Mouse (Mus musculus): ENCODE measurements around the gene Pdilt. TPM values are rescaled to one million over a fixed set of nuclear protein-coding genes. Genes with fewer than 3 reads are reported as not detected.
"Not testable (repeated sequence)": the region's sequence is repeated elsewhere in the genome, so short reads cannot be mapped to it uniquely, and the experiment has no call there.

The Pdilt gene
- not detected for polyA plus RNA-seq (2017; shearing (Covaris generic))

DNA sequence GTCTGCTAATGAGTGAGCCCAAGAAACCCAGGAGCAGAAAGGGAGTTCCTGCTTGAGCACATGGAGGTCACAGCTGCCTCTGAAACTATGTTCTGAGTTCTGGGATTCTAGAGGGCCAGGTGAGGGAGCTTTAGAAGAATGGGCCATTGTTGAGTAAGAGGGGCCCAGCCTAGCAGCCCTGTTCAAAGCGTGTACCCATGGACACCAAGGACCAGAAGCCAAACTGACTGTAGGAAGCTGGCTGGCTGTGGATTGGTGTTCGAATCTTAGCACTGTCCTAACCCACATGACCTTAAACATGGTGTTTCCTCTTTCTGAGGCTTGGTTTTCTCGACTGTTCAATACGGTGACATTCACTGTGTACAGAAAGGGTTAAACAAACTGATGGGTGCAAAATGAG is at the start of gene Pdilt:
Gene Pdilt, minus strand, starts transcription at position 101 of the 400 bp plus-strand sequence.
- no peak for ATAC-seq

DNA sequence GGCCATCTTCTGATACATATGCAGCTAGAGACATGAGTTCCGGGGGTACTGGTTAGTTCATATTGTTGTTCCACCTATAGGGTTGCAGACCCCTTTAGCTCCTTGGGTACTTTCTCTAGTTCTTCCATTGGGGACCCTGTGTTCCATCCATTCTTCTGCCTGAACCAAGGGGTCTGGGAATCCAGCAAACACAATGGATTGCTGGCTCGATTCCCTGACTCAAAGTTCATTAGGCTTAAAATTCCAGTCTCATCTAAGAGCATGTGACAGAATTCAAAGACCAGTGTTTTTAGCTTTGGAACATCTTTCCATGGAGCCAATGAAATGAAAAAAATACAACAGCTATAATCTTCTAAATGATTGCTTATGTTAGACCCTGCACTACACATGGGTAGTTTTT is 39.2 kb upstream of the Pdilt start:
- ATAC-seq: not testable (repeated sequence)

DNA sequence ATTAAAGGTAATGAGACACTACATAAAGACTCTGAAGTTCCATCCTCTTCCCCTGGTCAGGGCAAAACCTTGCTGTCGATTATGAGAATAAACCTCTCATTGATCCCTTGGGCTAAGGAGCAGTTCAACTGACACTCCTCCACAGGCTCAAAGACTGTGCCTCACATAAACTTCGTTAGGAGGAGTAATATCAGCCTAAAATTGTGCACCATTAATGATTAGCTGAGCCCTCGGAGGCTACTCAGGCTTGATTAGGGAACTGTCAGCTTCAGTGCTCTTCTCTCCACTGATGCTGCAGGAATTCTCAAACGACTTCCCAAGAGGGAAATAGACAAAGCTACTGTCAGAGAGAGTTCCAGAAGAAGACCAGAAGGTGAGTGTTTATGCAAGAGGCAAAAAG is 38.2 kb upstream of the Pdilt start:
- ATAC-seq: no peak

DNA sequence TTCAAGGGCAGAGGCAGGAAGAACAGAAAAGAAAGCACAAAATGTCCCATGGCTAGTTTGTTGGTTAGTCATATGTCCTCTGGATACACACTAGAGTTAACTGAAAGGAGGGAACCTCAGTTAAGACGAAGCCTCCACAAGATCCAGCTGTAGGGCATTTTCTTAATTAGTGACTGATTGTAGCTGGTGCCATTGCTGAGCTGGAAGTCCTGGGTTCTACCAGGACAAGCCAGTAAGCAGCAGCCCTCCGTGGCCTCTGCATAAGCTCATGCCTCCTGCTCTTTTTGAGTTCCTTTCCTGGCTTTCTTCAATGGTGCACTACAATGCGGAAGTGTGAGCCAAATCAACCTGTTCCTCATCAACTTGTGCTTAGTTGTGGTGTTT is 37.2 kb upstream of the Pdilt start:
- ATAC-seq: no peak

DNA sequence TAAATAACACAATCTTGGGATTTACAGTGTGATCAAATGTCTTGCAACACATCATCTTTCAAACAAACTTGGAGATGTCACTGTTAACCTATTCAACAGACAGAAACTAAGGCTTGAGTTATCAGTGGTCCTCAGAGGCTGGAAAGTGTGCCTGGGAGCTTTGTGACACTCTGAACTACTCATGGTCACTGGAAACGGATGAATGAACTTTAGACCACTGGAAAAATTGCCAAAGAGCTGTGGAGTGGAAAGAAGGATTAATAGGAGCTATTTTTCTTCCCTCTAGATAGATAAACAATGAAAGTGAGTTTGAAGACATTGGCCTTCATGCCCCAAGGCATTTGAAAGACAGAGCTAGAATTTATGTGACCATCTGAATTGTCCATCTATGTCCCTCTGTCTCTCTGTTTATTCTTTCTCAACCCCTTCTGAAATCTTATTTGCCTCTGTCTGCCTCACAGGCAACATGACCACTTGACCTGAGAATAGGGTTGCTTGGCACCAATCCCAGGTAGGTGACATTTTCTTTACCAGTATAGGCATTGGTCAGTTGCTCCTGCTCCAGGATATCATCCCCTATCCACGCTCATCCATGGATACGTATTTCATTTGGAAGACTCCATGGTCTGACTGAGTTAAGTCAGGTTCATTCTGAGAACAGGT is 36.6 kb upstream of the Pdilt start:
- no peak for ATAC-seq

DNA sequence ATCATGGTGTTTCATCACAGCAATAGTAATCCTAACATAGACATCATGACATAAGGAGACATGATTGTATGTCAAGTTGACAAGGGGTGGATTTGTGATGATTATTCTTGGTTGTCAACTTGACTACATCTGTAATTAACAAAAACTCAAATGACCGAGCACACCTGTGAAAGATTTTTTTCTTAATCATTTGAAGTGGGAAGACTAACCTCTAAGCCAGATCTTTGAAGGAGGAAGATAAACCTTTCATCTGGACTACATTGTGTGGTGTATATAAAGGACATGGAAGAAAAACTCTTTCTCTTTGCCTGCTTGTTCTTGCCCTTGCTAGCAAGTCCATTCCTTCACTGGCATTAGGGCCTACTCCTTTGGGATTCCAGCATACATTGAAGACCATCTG is 30.8 kb upstream of the Pdilt start, which contains the start of gene Acsm2:
Gene Acsm2, plus strand, starts transcription at position 301 of the 400 bp plus-strand sequence.
- no peak for ATAC-seq

DNA sequence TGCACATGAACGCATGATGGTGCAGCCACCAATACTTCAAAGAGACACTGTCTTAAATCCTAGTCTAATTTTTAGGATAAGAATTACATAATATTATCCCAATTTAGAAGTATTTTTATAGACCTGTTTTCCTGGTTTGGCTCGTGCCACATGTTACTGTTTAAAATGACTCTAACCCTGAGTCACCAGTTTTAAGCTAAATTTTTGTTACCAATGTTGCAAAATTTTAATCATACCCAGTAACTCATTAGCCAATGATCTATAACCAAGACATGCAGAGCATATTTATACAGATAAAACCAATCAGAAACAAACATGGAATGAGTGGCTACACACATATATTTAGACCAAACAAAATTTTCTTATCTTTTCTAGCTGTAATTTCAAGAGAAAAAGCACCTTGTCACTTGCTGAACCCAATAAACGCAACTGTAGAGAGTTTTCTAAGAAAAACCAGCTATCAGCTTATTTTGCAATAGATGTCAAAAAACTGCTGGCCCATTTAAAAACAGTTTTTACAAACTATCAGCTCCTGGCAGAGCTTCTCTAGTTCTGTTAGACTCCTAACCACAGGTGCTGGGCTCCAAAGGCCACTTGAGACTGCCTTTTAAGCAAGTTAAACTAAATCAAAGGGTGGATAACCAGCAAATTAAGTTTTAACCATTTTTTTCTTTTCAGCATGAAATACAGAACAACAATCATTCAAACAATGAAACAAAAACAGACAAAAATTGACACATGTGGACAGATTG is 27.4 kb upstream of the Pdilt start:
- no peak for ATAC-seq

DNA sequence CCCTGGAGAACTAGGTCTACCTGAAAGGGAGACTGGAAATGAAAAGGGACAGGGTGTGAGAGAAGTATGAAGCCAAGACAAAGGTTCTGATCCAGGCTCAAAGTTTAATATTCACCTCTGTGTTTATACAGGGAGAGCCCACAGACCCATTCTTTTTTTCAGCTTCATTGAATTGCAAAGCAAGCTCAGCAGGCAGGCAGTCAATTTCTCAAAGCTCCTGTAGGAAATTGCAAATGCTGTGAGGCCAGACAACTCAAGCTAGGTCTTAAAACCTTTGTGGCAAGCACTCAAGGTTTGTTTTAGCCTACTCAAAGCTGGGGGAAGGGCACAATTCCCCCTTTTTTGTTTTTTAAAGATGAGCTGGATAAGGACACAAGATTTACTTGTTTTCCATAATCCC is 22.3 kb upstream of the Pdilt start:
- ATAC-seq: no peak

DNA sequence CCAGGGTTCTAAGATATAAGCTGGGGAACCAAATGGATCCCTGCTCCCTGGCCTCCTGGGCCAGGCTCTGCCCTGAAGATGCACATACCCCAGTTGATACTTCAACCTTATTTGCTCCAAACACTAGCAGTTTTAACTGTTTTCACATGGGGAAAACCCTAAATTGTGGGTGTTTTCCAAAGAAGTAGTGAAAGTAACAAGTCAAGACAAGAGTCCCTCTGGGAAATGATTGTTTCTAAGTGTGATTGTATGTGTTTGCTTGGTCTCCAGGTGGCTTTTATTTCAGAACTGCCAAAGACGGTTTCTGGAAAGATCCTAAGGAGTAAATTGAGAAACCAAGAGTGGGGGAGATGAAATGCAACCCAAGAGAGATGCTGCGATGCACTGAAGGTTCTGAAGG is 19.2 kb upstream of the Pdilt start:
- no peak for ATAC-seq

DNA sequence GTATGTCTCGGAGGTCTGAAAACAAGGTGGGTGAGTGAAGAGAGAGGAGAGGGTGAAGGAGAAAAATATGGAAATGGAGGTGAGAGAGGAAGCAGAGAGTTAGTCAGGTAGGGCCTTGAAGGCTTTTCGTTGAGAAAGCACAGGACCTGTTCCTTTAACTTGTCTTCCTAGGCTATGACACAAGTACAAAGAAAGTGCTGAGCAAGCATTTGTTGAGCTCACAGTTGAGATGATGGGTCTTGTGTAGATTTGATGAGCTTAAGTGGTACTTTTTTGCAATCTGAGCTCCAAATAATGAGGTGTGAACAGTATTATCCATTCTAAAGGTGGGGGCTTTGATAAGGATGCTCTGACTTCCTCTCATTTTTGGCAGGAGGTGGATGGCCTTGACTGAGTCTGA is 11.1 kb upstream of the Pdilt start:
- ATAC-seq: no peak

DNA sequence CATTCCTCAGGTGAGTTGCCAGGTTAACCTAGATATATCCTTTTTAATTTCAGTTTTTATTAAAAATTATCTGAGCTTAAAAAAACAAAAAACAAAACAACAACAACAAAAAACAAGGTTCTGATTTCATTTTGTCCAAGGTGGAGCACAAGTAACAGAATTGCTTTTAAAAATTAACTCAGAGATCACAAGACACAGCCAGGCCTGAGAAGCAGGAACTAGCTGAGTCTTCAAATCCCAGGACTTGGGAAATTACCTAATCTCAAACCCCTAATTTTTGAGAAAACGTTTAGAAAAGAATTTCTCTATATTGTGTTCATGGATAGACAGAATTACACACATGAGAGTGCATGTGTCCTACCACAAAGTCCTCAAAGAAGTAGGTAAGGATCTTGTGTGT is 9.6 kb upstream of the Pdilt start:
- ATAC-seq: no peak

DNA sequence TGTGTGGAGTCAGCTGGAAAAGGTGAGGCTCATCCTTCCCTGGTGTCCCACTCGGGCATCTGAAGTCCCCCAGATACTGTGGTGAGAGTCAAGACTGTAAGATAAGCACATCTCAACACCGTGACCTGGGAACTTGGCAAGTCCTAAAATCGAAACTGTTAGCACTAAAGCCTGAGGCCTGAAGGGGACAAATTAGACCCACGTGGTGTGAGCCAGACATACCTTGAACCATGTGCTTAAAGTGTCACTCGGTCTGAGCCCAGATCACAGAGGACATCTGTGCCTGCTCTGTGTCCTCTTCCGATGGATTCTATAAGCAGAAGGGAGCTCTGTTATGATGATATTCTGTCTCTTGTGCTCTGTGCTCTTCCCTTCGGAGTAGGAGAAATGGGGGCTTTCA is 5.3 kb upstream of the Pdilt start:
- ATAC-seq: no peak

DNA sequence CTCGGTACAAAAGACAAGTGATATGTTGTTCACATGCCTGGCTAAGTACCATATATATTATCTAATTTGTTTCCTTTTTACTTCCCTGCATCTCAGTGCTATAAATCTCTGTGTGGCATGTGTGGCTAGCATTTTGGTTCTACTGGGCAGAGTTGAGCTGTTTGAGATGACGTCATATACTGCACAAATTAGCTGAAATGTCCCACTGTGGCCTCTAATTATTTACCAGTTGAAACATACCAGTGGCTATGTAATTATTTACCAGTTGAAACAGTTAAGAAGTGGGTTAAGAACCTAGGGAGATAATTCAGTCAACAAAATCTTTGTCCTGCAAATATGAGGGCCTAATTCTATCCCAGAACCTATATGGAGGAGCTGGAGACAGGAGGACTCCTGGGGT is 4.3 kb upstream of the Pdilt start:
- ATAC-seq: no peak

DNA sequence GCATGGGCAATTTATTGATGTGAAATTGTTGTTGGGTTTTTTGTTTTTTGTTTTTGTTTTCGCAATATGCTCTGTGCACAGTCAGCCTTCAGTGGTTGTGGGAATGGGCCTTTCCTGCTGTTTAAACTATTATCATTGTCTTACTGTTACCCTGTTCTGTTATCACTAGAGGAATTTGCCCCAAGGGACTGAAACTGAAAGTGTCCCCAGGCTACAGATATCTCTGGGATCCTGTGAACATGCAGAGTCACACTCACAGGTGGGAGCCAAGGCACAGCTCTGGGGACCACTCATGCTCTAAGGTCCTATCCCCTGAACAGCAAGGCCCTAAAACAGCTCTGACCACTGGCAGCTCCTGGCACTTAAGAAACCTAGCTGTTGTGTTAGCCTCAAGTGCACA is 3.8 kb upstream of the Pdilt start:
- no peak for ATAC-seq

DNA sequence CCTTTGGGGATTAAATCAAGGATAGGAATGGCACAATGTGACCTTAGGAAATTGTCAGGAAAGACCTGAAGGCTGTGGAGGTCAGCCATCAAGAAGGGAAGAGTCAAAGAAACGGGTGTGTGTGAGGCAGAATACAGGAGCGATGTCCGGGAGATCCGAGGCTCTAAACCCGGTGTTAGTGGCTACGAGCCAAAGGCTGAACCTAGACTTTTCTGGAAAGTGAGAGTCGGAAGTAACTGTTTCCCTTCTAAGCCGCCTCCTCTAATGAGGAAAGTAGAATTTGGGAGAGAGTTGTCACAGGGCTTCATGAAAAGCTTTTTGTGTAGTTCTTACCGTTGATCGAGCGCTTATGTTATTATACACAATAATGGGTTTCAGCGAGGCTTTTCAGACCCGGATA is 3.2 kb upstream of the Pdilt start:
- ATAC-seq: no peak

DNA sequence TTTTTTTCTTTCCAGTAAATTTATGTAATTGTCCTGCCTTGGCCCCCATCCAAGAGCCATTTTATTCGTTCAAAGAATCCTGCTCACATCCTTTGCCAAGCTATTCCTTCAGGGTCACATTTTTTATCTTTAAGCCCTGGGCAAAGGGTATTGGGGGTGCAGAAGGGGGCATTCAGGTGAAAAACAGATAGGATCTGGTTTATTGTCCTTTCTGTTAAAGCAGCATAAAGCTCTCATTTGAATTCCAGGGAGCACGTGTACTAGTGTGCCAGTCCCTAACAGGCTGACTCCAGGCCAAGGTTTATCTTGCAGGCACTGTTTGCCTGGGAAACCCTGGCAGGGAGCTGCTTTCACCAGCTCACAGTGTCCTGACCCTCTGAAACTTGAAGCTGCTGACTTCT is 2.6 kb upstream of the Pdilt start:
- ATAC-seq: no peak

DNA sequence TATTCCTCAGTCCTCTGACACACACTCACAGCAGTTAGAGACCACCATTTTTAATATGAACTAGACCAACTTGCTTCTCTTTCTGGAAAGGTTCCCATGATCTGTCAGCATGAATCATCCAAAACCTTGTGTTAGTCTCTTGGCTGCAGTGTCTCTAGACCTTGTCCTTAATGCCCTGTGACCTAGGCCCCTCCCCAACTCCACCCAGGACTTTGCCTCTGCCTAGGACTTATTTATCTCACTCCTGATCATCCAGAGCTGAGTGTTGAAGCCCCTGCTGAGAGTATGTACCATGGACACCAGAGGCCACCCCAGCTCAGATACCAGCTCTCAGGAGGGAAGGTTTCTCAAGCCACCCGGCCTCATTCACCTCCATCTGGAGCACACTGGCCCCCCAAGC is 904 bp downstream of the Pdilt start:
- ATAC-seq: no peak

DNA sequence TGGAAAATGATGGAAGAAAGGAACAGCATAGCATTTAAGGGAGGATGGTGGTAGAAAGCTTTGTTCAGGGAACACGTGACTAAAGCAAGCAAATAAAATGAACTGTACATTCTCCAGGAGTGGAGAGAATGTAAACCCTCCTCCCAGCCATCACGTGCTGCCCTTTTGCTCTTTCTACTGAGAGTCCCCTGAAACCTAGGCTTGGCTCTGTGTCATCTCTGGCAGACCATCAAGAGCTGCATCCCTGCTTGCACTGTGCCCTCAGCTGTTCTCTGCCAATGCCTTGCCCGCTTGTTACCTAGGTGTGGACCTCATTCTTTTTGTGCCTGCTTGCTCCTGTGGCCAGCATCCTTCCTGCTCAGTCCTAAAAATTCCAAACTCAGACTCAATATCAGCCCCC is 1.5 kb downstream of the Pdilt start:
- no peak for ATAC-seq

DNA sequence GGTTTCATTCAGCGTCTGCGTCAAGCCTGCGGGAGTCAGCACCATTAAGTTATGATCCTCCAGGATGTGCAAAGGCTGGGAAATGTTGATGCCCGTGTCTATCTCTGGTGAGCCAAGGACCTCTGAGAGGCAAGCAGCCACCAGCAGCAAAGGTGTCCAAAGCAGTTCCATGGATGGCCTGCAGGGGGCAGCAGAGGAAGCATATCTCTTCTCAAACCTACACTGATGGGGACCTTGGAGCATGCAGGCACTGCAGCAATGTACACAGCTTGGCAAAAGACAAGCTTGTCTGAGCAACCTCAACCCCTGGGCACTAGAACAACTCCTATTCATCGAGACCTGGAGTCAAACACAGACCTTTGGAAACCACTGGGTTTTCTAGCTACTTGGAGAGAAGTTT is 3.6 kb downstream of the Pdilt start:
- ATAC-seq: no peak

DNA sequence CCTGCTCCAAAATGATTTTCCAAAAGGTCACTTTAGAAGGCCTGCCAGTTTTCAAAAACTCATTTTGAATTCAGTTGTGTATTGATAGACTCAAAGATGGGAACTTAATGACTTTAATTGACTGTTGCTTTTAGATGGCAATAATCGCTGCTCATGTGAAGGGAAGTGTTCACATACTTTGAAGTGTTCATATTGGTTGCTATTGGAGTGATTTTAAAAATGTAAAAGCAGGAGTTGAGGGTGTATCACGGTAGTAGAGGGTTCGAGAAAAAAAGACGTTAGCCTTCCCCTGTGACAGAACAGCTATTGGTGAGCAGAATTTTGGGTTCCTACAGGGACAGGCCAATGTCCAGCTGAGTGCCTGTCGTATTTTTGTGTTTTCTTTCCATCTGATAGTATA is 4.1 kb downstream of the Pdilt start, which contains the start of gene Acsm5:
Gene Acsm5, plus strand, starts transcription at position 301 of the 400 bp plus-strand sequence.
- no peak for ATAC-seq

DNA sequence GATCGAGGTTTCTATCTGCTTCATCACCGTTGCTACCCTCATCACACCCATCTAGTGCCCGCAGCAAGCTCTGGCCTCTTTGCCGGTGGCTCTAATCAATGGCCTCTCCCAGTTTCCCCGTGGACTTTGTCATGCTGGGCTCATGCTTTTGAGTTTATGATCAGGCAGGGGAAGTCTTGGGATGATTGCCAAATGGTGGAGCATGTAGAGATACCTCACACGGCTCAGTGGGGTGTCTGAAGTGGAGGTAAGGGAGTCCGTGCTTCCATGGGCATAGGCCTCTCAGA is 7.1 kb downstream of the Pdilt start:
- ATAC-seq: no peak

DNA sequence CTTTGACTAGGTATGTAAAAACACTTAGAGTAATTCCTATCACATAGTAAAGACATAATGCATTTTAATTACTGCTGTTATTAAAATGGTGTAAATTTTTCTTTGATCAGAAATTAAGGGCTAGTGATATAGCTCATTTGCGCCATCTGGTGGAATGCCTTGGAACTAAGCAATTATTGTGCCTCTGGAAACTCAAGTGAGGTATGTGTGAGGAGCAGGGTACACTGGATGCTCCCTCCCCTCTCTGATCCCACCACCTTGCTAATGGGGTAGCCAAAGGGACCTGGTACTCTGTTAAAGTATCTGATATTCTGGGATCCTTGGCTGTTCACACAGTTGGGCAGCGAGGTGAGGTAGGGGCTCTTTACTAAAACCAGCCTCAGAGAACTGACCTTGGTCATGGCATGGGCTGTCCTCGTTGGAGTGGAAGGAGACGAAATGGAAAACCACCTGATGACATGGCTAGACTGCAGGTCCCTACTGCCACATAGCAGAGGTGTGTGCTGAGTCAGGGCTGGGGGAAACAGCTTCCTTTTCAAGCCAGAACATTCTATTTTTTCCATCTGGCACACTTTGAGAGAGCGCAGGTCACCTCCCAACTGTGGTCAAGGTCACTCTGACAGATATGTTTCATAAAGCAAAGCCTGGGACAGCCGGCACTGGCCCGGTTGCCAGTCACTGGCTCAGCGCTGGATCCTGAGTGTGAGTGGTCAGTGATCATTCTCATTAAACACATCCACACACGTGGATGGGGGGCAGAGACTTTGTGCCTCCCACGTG is 7.6 kb downstream of the Pdilt start:
- no peak for ATAC-seq

DNA sequence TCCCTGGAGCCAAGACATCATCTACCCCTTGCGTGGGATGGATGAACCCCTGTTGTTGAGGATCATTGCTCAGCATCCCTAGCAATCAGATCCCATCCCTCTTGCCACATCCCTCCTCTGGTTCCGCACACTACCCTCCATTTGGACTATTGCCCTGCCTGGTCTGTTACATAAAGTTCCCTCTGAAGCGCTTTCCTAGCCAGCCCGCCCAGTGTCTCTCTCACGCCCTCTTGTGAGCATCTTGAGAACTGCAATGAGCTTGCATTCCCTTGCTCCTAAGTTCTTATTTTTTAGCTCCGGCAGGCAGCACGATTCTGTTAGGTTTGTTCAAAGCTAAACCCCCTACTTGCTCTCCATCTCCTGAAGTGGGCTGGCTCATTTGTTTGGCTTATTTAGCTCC is 10.2 kb downstream of the Pdilt start:
- ATAC-seq: no peak

DNA sequence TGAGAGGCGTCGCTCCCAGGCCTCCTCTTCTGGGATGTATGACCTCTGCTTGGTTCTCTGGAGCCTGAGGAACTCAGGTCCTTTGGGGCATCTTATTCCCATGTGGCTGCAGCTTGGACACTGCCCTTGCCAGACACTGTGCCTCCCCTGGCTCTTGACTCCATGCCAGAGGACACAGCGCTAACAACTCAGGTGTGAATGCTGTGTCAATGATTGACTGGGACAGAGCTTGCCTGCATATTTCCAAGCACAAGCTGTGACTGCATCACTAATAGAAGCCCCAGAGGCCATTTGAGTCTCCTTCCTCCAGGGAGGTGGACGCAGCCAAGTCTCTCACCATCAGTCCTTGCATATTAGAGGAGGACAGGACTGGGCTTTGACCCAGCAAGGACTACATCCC is 12.1 kb downstream of the Pdilt start:
- ATAC-seq: no peak
